Mouse (Mus musculus) heart, postnatal 4 days (tissue): ENCODE results near the gene Retnlb. TPM values are rescaled to one million over a fixed set of nuclear protein-coding genes. Genes with fewer than 3 reads are reported as not detected.
"Not testable (repeated sequence)": the region's sequence is repeated elsewhere in the genome, so short reads cannot be mapped to it uniquely, and the experiment has no call there.

ENCODE experiments used
- DNase-seq: peaks from one replicate; pipeline ENCODE4 v3.0.0; 2021
- total RNA-seq, 2 experiments: library from RNA; stranded (reverse); gene quantifications; 2 replicates each; pipeline ENCODE4 v1.2.3; 2021

Gene Retnlb
- total RNA-seq, result not detected

DNA sequence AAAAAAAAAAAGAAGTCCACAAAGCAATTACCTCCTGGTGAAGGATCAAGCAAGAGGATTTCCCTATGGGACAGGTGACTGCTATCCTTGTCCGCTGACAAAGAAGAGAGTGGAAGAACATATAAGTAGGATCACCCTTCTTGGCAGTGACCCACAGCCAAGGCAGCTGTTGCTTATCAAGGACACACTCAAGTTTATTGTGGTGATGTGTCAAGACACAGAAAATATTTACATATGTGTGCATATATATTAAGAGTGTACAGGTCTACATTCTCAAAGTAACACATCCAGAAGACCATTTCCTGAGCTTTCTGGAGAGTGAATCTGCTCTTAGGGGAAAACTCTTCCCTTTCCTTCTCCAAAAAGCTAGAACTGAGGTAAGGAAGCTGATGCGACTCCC is at the start of gene Retnlb:
Gene Retnlb, plus strand, starts transcription at position 162 of the 400 bp plus-strand sequence.
- DNase-seq, result no peak

DNA sequence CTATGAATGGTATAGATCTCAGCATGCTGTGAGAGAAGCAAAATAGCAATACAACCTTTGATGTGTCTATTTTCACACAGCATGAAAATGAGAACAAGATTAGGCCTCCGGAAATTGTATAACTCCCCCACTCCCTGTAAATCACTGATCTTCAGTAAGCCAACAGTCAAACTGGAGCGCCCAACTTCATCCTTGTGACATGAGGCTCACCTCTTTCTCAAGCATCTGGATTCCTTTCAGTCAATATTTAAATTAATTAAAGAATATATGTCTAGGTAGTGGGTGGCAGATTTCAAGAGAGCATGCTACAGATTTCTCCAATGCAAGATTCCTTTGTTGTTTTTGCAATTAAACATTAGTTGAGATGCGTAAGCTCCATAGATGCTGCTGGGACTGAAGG is 47.5 kb upstream of the Retnlb start:
- DNase-seq, result no peak

DNA sequence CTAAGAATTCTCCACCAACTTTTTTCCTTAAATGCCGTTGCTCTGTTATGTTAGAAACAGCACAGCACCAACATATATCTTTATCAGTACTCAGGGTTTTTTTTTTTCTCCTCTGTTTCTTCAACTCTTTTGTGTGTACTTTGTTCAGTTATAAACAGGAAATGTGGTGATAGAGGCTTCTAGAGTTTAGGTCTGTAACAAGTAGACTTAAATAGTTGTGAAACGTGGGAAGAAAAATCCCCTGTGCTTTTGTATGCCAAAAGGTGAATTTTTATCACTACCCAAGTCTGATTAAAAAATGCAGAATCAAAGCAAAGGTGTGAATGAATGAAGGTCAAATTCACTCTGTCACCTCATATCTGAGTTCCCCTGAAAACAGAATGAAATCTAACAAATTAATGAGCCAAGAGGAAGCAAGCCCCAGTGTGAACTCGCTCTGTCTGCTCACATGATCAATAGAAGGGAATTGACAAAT is 44.6 kb upstream of the Retnlb start, which contains the start of gene Trat1:
Gene Trat1, minus strand, starts transcription at position 51 of the 475 bp plus-strand sequence.
- no peak for DNase-seq

DNA sequence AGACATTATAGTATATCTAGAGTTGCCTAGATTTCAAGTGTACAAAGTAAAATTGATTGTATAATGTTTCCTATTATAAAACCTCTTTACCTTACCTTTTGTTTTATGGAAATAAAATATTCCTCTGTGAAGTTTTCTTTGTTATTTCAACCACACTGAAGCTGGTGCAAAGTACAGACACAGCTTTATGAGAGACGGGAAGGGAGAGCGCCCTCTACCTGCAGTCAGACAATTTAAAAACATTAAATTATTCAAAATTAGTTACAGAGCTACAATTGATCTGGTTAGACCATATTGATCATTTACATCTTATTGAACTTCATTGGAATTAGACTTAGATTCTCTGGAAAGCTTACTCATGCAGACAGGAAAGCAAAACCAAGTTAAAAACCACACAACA is 39.4 kb upstream of the Retnlb start:
- DNase-seq, result no peak

- no peak for DNase-seq
Observed at GRCm38 (mm10) chr16:48786258-48786657, 30.4 kb upstream of the Retnlb start.

GRCm38 (mm10) chr16:48788704-48789185 is 27.9 kb upstream of the Retnlb start:
- DNase-seq, result no peak

- no peak for DNase-seq
Observed at GRCm38 (mm10) chr16:48798285-48798684, 18.4 kb upstream of the Retnlb start.

DNA sequence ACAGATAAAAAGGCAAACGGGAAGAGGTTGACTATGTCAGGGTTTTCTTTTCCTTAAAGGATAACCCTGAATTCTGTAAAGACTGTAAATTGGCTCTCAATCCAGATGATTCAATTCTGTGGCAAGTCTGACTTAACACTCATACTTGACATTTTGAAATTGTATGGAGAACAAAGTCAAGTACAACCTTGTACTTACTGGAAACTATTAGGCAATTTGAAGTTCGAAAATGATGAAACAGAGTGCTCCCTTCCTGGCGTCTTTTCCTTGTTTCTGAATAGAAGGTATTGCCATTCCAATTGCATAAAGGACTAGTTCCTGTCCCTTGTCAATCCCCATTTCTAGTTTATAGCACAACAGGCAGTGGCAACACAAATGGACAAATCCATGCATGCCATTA is 17.2 kb upstream of the Retnlb start:
- DNase-seq, result no peak

DNA sequence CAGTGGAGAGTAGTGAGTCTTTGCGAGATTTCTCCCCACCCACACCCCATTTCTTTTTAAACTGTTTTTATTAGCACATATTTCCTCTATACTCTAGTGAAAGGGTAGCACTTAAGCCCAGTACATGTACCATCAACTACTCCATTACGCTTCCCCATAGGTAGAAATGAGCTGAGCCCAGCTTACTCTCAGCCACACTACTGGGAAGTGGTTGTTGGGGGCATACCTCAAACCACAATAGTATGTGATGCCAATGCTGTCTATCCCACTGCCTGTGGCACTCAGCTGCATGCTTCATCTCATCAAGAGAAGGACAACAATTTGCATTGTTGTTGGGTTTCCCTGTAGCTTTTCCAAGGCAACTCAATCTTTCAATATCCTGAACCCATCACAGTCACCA is 15.8 kb upstream of the Retnlb start:
- no peak for DNase-seq

GRCm38 (mm10) chr16:48805412-48805811 is 11.2 kb upstream of the Retnlb start:
- DNase-seq, result no peak

GRCm38 (mm10) chr16:48806521-48806920 is 10.1 kb upstream of the Retnlb start:
- no peak for DNase-seq

- no peak for DNase-seq
Observed at GRCm38 (mm10) chr16:48809374-48809773, 7.3 kb upstream of the Retnlb start.

DNA sequence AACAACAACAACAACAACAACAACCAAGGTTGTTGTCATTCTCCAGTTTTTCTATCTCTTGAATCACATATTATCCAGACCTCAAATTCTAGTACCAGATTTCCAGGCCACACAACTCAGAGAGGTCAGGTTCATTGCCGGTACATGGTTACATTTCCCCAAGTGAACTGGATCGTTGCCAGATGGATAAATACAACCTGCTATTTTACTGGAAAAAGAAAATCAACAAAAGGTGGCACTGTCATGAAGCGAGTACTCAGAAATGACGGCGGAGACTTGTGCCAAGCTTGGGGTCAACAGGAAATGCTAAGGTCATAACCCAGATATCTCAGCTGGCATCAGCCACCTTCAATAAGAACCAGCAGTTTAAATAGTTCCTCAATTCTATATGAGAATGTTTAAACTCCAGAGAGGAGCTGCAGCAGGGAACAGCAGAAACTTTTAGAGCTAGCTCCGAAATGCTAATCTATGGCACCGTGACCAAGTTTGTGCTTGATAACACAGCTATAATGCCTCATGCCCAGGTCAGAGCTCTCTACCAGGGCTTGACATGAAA is 4.7 kb upstream of the Retnlb start:
- DNase-seq, result no peak

GRCm38 (mm10) chr16:48818524-48818923 is 1.9 kb downstream of the Retnlb start:
- no peak for DNase-seq

DNA sequence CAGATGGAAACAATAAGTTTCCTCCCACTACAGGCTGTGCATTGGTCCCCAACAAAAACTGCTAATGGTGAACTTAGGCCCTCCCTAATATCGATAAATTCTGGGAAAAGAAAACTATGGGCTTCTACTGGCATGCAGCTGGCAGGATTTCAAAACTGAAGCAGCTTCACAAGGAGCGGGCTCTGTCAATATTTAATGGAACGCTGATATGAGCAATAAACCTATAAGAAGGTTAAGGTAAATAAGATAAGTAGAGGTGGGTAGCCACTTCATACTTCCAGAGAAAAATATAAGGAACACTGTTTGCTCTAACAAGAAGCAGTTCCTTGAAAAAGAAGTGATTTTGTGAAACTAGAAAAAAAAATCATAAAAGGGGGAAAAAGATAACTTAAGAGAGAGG is 9.8 kb downstream of the Retnlb start:
- DNase-seq, result no peak

GRCm38 (mm10) chr16:48827625-48828024 is 11.0 kb downstream of the Retnlb start:
- DNase-seq, result no peak

GRCm38 (mm10) chr16:48829060-48829459 is 12.4 kb downstream of the Retnlb start:
- DNase-seq, result no peak

GRCm38 (mm10) chr16:48832055-48832454 is 15.4 kb downstream of the Retnlb start:
- DNase-seq, result no peak

- DNase-seq, result not testable (repeated sequence)
Observed at GRCm38 (mm10) chr16:48833626-48834025, 17.0 kb downstream of the Retnlb start.

- no peak for DNase-seq
Observed at GRCm38 (mm10) chr16:48842266-48842665, 25.6 kb downstream of the Retnlb start, which contains the start of gene Retnla. Retnla (plus strand) TSS chr16:48842551.

DNA sequence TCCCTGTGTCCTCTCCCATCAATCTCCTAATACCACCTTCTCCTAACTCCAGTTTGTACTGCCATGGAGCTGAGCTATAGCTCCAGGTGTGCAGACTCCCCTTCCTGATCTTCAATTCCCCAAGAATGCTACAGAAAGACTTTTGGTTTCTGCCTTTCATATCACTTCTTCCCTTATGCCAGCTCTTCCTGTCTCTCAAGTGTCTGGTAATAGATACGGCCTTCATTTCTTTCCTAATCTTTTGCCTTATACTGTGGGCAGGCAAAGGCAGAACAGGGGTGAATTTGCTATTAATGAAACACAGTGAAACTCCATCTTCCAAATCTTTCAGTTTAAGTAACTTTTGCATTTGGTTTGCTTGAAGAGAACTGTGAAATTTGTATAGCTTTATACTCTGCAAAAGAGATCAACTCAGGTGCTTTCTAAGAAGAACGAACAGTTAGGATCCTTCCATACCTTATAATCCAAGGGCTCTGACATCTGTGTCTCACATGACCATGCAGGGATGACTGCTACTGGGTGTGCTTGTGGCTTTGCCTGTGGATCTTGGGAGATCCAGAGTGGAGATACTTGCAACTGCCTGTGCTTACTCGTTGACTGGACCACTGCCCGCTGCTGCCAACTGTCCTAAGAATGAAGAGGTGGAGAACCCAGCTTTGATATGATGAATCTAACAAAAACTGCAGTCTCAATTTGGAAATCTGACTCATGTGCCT is 27.2 kb downstream of the Retnlb start:
- DNase-seq, result no peak

GRCm38 (mm10) chr16:48865004-48865403 is 48.3 kb downstream of the Retnlb start:
- not testable (repeated sequence) for DNase-seq

- DNase-seq, result no peak
Observed at GRCm38 (mm10) chr16:48867690-48868089, 51.0 kb downstream of the Retnlb start.
